Comparison of ENCODE assay signal across 10 mouse cellular contexts in genomic region chr9:21337652-21338051, GRCm38 (mm10). TPM values are rescaled to one million over a fixed set of nuclear protein-coding genes. Genes with fewer than 3 reads are reported as not detected.
DNase-seq lines count a peak whose midpoint lies in the region; ATAC-seq lines count a peak whose summit lies in the region.
"Had no signal": no experiment of that assay in that cellular context is flagged by ENCODE, and none has a peak within 500 bp of the region (broad histone marks: within the 10 kb centered on the region; RNA-seq: fewer than 3 reads in every experiment).

No protein-coding gene starts in this region.

- H3K4me1 ChIP-seq in midbrain, embryonic 11.5 days (ENCODE audit: control insufficient read depth, insufficient read depth, low read length): no peaks in the 10 kb centered on the region
- no peaks in the 10 kb centered on the region for H3K4me1 ChIP-seq in midbrain, embryonic 14.5 days (ENCODE audit: control insufficient read depth, insufficient read depth, low read length)
- peaks cover 25% of the 10 kb centered on the region for H3K4me1 ChIP-seq in heart, embryonic 15.5 days (replicated peaks)
- H3K4me1 ChIP-seq in limb, embryonic 13.5 days: peaks cover 15% of the 10 kb centered on the region

- H3K27me3 ChIP-seq in midbrain, embryonic 11.5 days (ENCODE audit: control insufficient read depth, insufficient read depth, low read length): no peaks in the 10 kb centered on the region
- no peaks in the 10 kb centered on the region for H3K27me3 ChIP-seq in midbrain, embryonic 14.5 days (ENCODE audit: control insufficient read depth, insufficient read depth, low read length)
- no peaks in the 10 kb centered on the region for H3K27me3 ChIP-seq in heart, embryonic 15.5 days
- H3K27me3 ChIP-seq in limb, embryonic 13.5 days: no peaks in the 10 kb centered on the region
- H3K27me3 ChIP-seq: neural tube, embryonic 12.5 days had no signal

- H3K9ac ChIP-seq in midbrain, embryonic 11.5 days (ENCODE audit: low read length): peak overlapping the region; percentile 36; the same call in 1 of the 2 replicates
- H3K9ac ChIP-seq in midbrain, embryonic 14.5 days (replicated peaks; ENCODE audit: low read length): no peak overlapping the region
- H3K9ac ChIP-seq in heart, embryonic 15.5 days: peak overlapping the region; percentile 2
- peak overlapping the region; percentile 62 for H3K9ac ChIP-seq in limb, embryonic 13.5 days
- H3K9ac ChIP-seq: neural tube, embryonic 12.5 days had no signal

- no peak overlapping the region for H3K27ac ChIP-seq in midbrain, embryonic 11.5 days (ENCODE audit: low read depth, low read length)
- no peak overlapping the region for H3K27ac ChIP-seq in midbrain, embryonic 14.5 days (replicated peaks; ENCODE audit: low read depth, low read length)
- no peak overlapping the region for H3K27ac ChIP-seq in heart, embryonic 15.5 days
- peak overlapping the region; percentile 11; the same call in 1 of the 2 replicates for H3K27ac ChIP-seq in limb, embryonic 13.5 days
- H3K27ac ChIP-seq: neural tube, embryonic 12.5 days had no signal

- no peaks in the 10 kb centered on the region for H3K9me3 ChIP-seq in midbrain, embryonic 11.5 days (ENCODE audit: control insufficient read depth, low read length)
- H3K9me3 ChIP-seq in midbrain, embryonic 14.5 days (ENCODE audit: control insufficient read depth, low read length): no peaks in the 10 kb centered on the region
- no peaks in the 10 kb centered on the region for H3K9me3 ChIP-seq in heart, embryonic 15.5 days (replicated peaks)
- H3K9me3 ChIP-seq in limb, embryonic 13.5 days: no peaks in the 10 kb centered on the region
- H3K9me3 ChIP-seq: G1E; neural tube, embryonic 12.5 days had no signal

- H3K36me3 ChIP-seq in midbrain, embryonic 11.5 days (ENCODE audit: control insufficient read depth, insufficient read depth, low read length): peaks cover 3% of the 10 kb centered on the region; the same call in 1 of the 2 replicates
- H3K36me3 ChIP-seq in midbrain, embryonic 14.5 days (ENCODE audit: control insufficient read depth, insufficient read depth, low read length): peaks cover 9% of the 10 kb centered on the region; the same call in 1 of the 2 replicates
- H3K36me3 ChIP-seq in heart, embryonic 15.5 days: peaks cover 10% of the 10 kb centered on the region; the same call in 1 of the 2 replicates
- H3K36me3 ChIP-seq in limb, embryonic 13.5 days: peaks cover 32% of the 10 kb centered on the region

- DNase-seq in midbrain, embryonic 11.5 days (ENCODE audit: low spot score, missing footprints): no peak
- no peak for DNase-seq in midbrain, embryonic 14.5 days
- peak; percentile 74 for DNase-seq in urinary bladder, postnatal 25 days (ENCODE audit: low spot score)
- no peak for DNase-seq in adrenal gland, postnatal 4 days (ENCODE audit: low spot score in 2 of 2)
- DNase-seq in frontal cortex, adult 2 months (ENCODE audit: extremely low spot score in 1 of 2, low spot score in 1 of 2): no peak
- no peak for DNase-seq in left cerebral cortex, postnatal 14 days (ENCODE audit: low spot score in 2 of 2)

- no peak overlapping the region for H3K4me3 ChIP-seq in midbrain, embryonic 11.5 days (ENCODE audit: low read depth, low read length)
- no peak overlapping the region for H3K4me3 ChIP-seq in midbrain, embryonic 14.5 days (replicated peaks; ENCODE audit: low read depth, low read length)
- H3K4me3 ChIP-seq in heart, embryonic 15.5 days: peak overlapping the region; percentile 40
- peak overlapping the region; percentile 31 for H3K4me3 ChIP-seq in limb, embryonic 13.5 days
- H3K4me3 ChIP-seq: neural tube, embryonic 12.5 days had no signal

- WGBS in midbrain, embryonic 11.5 days: 17% methylated on average over 20 of the region's 20 CpGs
- 17% methylated on average over 20 of the region's 20 CpGs for WGBS in midbrain, embryonic 14.5 days
- WGBS in heart, embryonic 15.5 days: 32% methylated on average over 20 of the region's 20 CpGs
- 13% methylated on average over 20 of the region's 20 CpGs for WGBS in limb, embryonic 13.5 days

- ATAC-seq in midbrain, embryonic 11.5 days (ENCODE audit: low FRiP score): no peak
- no peak for ATAC-seq in midbrain, embryonic 14.5 days (ENCODE audit: low FRiP score, low TSS enrichment)
- peak; percentile 55; the same call in 1 of the 2 replicates for ATAC-seq in heart, embryonic 15.5 days (replicated peaks; ENCODE audit: insufficient number of reproducible peaks, insufficient read depth, low FRiP score, low read depth)
- peak; percentile 60; the same call in 1 of the 2 replicates for ATAC-seq in limb, embryonic 13.5 days (ENCODE audit: low FRiP score, low read depth)

- no peak overlapping the region for H3K4me2 ChIP-seq in midbrain, embryonic 11.5 days
- H3K4me2 ChIP-seq in midbrain, embryonic 14.5 days (ENCODE audit: low read length): no peak overlapping the region
- H3K4me2 ChIP-seq in heart, embryonic 15.5 days: peak overlapping the region; percentile 62
- peak overlapping the region; percentile 41 for H3K4me2 ChIP-seq in limb, embryonic 13.5 days (replicated peaks)
- H3K4me2 ChIP-seq: neural tube, embryonic 12.5 days had no signal

- intact Hi-C loops in left cerebral cortex, postnatal 14 days (cut with DNase I): no loop called here

RNA-seq across cellular contexts. Expression of gene Slc44a2, which starts 17.2 kb away (rescaled TPM):
- polyA plus RNA-seq in midbrain, embryonic 11.5 days (2014; fragmentation: Nextera tagmentation; extraction: Ambion mirVana): 53.9 and 58.6 TPM in 2 replicates
- 49.3 and 67.4 TPM in 2 replicates for polyA plus RNA-seq in midbrain, embryonic 14.5 days (2014; fragmentation: Nextera tagmentation; extraction: Ambion mirVana)
- polyA plus RNA-seq in heart, embryonic 15.5 days (2015; fragmentation: Nextera tagmentation; extraction: Ambion mirVana): 56.8 and 81.4 TPM in 2 replicates
- polyA plus RNA-seq in limb, embryonic 13.5 days (2015; fragmentation: Nextera tagmentation; extraction: Ambion mirVana): 118 and 131 TPM in 2 replicates
- total RNA-seq in adrenal gland, postnatal 4 days (2021): 10 to 100 TPM; 73.6 to 75.4 TPM
- polyA plus RNA-seq in frontal cortex, adult 2 months (2012; rRNA removed): 60.7 and 66.5 TPM in 2 replicates
- total RNA-seq in left cerebral cortex, postnatal 14 days (2021): 10 to 100 TPM; 56.2 to 56.5 TPM

RNA-seq across cellular contexts. Expression of gene Ap1m2, which starts 25.5 kb away (rescaled TPM):
- 0.36 and 0.68 TPM in 2 replicates for polyA plus RNA-seq in midbrain, embryonic 11.5 days (2014; fragmentation: Nextera tagmentation; extraction: Ambion mirVana)
- 0.88 and 1.5 TPM in 2 replicates for polyA plus RNA-seq in midbrain, embryonic 14.5 days (2014; fragmentation: Nextera tagmentation; extraction: Ambion mirVana)
- polyA plus RNA-seq in heart, embryonic 15.5 days (2015; fragmentation: Nextera tagmentation; extraction: Ambion mirVana): 1.8 and 6.9 TPM in 2 replicates
- 10.5 and 11.7 TPM in 2 replicates for polyA plus RNA-seq in limb, embryonic 13.5 days (2015; fragmentation: Nextera tagmentation; extraction: Ambion mirVana)
- total RNA-seq in adrenal gland, postnatal 4 days (2021): 1 to 10 TPM in 1 of 2 experiments, not detected in 1; 3.4 TPM
- 0.76 and 1.6 TPM in 2 replicates for polyA plus RNA-seq in frontal cortex, adult 2 months (2012; rRNA removed)
- total RNA-seq in left cerebral cortex, postnatal 14 days (2021): 1 to 10 TPM in 1 of 2 experiments, under 1 TPM in 1; 0.13 to 2.3 TPM
- polyA plus RNA-seq: G1E had no signal

RNA-seq across cellular contexts. Expression of gene Ilf3, which starts 30.0 kb away (rescaled TPM):
- polyA plus RNA-seq in midbrain, embryonic 11.5 days (2014; fragmentation: Nextera tagmentation; extraction: Ambion mirVana): 263 and 266 TPM in 2 replicates
- polyA plus RNA-seq in midbrain, embryonic 14.5 days (2014; fragmentation: Nextera tagmentation; extraction: Ambion mirVana): 212 and 267 TPM in 2 replicates
- polyA plus RNA-seq in heart, embryonic 15.5 days (2015; fragmentation: Nextera tagmentation; extraction: Ambion mirVana): 88.1 and 118 TPM in 2 replicates
- polyA plus RNA-seq in limb, embryonic 13.5 days (2015; fragmentation: Nextera tagmentation; extraction: Ambion mirVana): 257 and 268 TPM in 2 replicates
- 100 to 1,000 TPM; 107 to 118 TPM for total RNA-seq in adrenal gland, postnatal 4 days (2021)
- polyA plus RNA-seq in frontal cortex, adult 2 months (2012; rRNA removed): 96.6 and 101 TPM in 2 replicates
- total RNA-seq in left cerebral cortex, postnatal 14 days (2021): 10 to 100 TPM; 69.8 to 78.8 TPM

RNA-seq across cellular contexts. Expression of gene Cdkn2d, which starts 46.4 kb away (rescaled TPM):
- 70.6 and 71.9 TPM in 2 replicates for polyA plus RNA-seq in midbrain, embryonic 11.5 days (2014; fragmentation: Nextera tagmentation; extraction: Ambion mirVana)
- 84.9 and 95.7 TPM in 2 replicates for polyA plus RNA-seq in midbrain, embryonic 14.5 days (2014; fragmentation: Nextera tagmentation; extraction: Ambion mirVana)
- polyA plus RNA-seq in heart, embryonic 15.5 days (2015; fragmentation: Nextera tagmentation; extraction: Ambion mirVana): 88.6 and 96.4 TPM in 2 replicates
- 51.2 and 51.6 TPM in 2 replicates for polyA plus RNA-seq in limb, embryonic 13.5 days (2015; fragmentation: Nextera tagmentation; extraction: Ambion mirVana)
- 10 to 100 TPM; 21.9 to 25.6 TPM for total RNA-seq in adrenal gland, postnatal 4 days (2021)
- 65.2 and 66.2 TPM in 2 replicates for polyA plus RNA-seq in frontal cortex, adult 2 months (2012; rRNA removed)
- total RNA-seq in left cerebral cortex, postnatal 14 days (2021): 10 to 100 TPM; 57.5 to 62.9 TPM

RNA-seq across cellular contexts. Expression of gene Kri1, which starts 49.9 kb away (rescaled TPM):
- 13.2 and 16.3 TPM in 2 replicates for polyA plus RNA-seq in midbrain, embryonic 11.5 days (2014; fragmentation: Nextera tagmentation; extraction: Ambion mirVana)
- polyA plus RNA-seq in midbrain, embryonic 14.5 days (2014; fragmentation: Nextera tagmentation; extraction: Ambion mirVana): 12.9 and 16.9 TPM in 2 replicates
- polyA plus RNA-seq in heart, embryonic 15.5 days (2015; fragmentation: Nextera tagmentation; extraction: Ambion mirVana): 10.4 and 12.5 TPM in 2 replicates
- polyA plus RNA-seq in limb, embryonic 13.5 days (2015; fragmentation: Nextera tagmentation; extraction: Ambion mirVana): 16.2 and 18.3 TPM in 2 replicates
- 10 to 100 TPM; 40.2 to 41.8 TPM for total RNA-seq in adrenal gland, postnatal 4 days (2021)
- 42.5 and 44.6 TPM in 2 replicates for polyA plus RNA-seq in frontal cortex, adult 2 months (2012; rRNA removed)
- total RNA-seq in left cerebral cortex, postnatal 14 days (2021): 10 to 100 TPM; 31.9 to 32.3 TPM

Comparison
In these comparisons a context has a peak if more than half of its experiments do, and no peak if none do; other contexts are left out.
1. ATAC-seq: peak in heart, embryonic 15.5 days (single experiment) and limb, embryonic 13.5 days (single experiment); none in midbrain, embryonic 11.5 days (single experiment) and midbrain, embryonic 14.5 days (single experiment).
2. H3K4me2 ChIP-seq: peak in heart, embryonic 15.5 days (single experiment) and limb, embryonic 13.5 days (single experiment); none in midbrain, embryonic 11.5 days (single experiment) and midbrain, embryonic 14.5 days (single experiment).
3. H3K4me3 ChIP-seq: peak in heart, embryonic 15.5 days (single experiment) and limb, embryonic 13.5 days (single experiment); none in midbrain, embryonic 11.5 days (single experiment) and midbrain, embryonic 14.5 days (single experiment).